Mouse (Mus musculus) hindbrain, embryonic 10.5 days (tissue): ENCODE measurements around the gene Gpr39. TPM values are rescaled to one million over a fixed set of nuclear protein-coding genes. Genes with fewer than 3 reads are reported as not detected.

ENCODE experiments used
- polyA plus RNA-seq: library from polyadenylated mRNA; unstranded; fragments of >200 nt; fragmentation: Nextera tagmentation; extraction: Ambion mirVana; gene quantifications from 2 replicates; pipeline ENCODE4 v1.2.1, GENCODE M21; 2016

Gpr39 gene
- polyA plus RNA-seq, 1 experiment from 2014 or later, result 0.20 TPM

Other genes with a start within 250 kb of the Gpr39 start
- 218 and 241 TPM in 2 replicates for gene Actr3, start 241.3 kb upstream of the Gpr39 start, polyA plus RNA-seq
- gene Slc35f5, start 116.4 kb upstream of the Gpr39 start, polyA plus RNA-seq, result 21.2 and 21.3 TPM in 2 replicates
- gene Lypd1, start 236.1 kb downstream of the Gpr39 start, polyA plus RNA-seq, result 3.5 and 11.8 TPM in 2 replicates